Comparison of ENCODE assay signal across 19 mouse cellular contexts in the genomic region with DNA sequence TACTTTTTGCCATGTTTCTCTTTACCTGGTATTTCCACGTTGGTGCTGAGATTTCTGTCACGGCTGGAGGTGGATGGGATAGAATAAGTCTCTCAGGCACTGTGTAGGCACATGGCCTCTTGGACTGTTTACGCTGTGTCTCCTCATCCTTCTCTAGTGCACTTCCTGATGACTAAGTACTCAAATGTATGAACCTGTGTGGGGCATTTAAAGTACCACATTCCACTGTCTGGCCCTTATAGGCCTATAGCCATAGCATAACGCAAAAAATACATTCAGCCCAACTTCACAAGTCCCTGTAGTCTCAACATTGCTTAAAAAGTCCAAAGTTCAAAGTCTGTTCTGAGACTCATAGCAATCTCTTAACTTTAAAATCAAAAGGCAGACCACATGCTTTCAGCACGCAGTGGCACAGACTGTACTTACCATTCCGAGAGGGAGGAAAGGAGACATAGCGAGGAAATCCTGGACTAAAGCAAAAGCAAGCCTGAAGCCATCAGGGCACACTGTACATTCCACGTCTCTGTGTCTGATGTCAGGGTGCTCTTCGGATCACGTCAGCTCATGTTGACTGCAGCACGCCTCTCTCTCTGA.
"Had no signal": no experiment of that assay in that cellular context is flagged by ENCODE, and none has a peak within 500 bp of the region (broad histone marks: within the 10 kb centered on the region; RNA-seq: fewer than 3 reads in every experiment).

No protein-coding gene starts in this region.

- H3K27ac ChIP-seq: kidney, embryonic 15.5 days; left cerebral cortex, adult 2 months; limb, embryonic 12.5 days; limb, embryonic 15.5 days; liver, embryonic 13.5 days; macrophage; neural tube, embryonic 12.5 days; neural tube, embryonic 15.5 days had no signal

- H3K4me1 ChIP-seq: kidney, embryonic 15.5 days; limb, embryonic 12.5 days; limb, embryonic 15.5 days; neural tube, embryonic 12.5 days had no signal

- DNase-seq: kidney, adult 11 months; kidney, adult 8-10 months; kidney, postnatal 10 days; kidney, postnatal 36 days; layer of hippocampus, postnatal 36 days; left cerebral cortex, postnatal 4 days; liver, embryonic 13.5 days; lung, adult 2 months; lung, postnatal 10 days; midbrain, embryonic 14.5 days; thymus, postnatal 25 days had no signal

- H3K9me3 ChIP-seq: liver, embryonic 13.5 days had no signal

- H3K27me3 ChIP-seq: kidney, embryonic 15.5 days; limb, embryonic 12.5 days; limb, embryonic 15.5 days; liver, embryonic 13.5 days; neural tube, embryonic 12.5 days; neural tube, embryonic 15.5 days had no signal

- H3K4me3 ChIP-seq: kidney, embryonic 15.5 days; left cerebral cortex, adult 2 months; limb, embryonic 12.5 days; limb, embryonic 15.5 days; liver, embryonic 13.5 days; neural tube, embryonic 12.5 days; neural tube, embryonic 15.5 days had no signal

- H3K4me2 ChIP-seq: kidney, embryonic 15.5 days; limb, embryonic 12.5 days; limb, embryonic 15.5 days; liver, embryonic 13.5 days; midbrain, embryonic 11.5 days; neural tube, embryonic 12.5 days; neural tube, embryonic 15.5 days had no signal

- H3K9ac ChIP-seq: kidney, embryonic 15.5 days; limb, embryonic 12.5 days; limb, embryonic 15.5 days; liver, embryonic 13.5 days; neural tube, embryonic 12.5 days; neural tube, embryonic 15.5 days had no signal
